Mouse (Mus musculus): ENCODE results near the gene Dgat2. TPM values are rescaled to one million over a fixed set of nuclear protein-coding genes. Genes with fewer than 3 reads are reported as not detected.

Gene Dgat2
- polyA plus RNA-seq, 1 experiment, result 2.1 TPM

GRCm38 (mm10) chr7:99188630-99189029 is 6.1 kb upstream of the Dgat2 start:
- Histone ChIP-seq H3K4me1 (ENCODE audit: control insufficient read depth, insufficient read depth, low read length) (no peaks in the 10 kb centered on the region), H3K4me3 (ENCODE audit: low read depth, low read length) (no peak overlapping the region), H3K9ac (ENCODE audit: low read depth, poor library complexity, severe bottlenecking) (no peak overlapping the region), H3K27ac (ENCODE audit: insufficient read depth, low read length) (no peak overlapping the region), H3K27me3 (ENCODE audit: control insufficient read depth, insufficient read depth, low read length, poor library complexity, severe bottlenecking) (no peaks in the 10 kb centered on the region; the same call in 1 of the 2 replicates), H3K9me3 (replicated peaks; ENCODE audit: control insufficient read depth, insufficient read depth, low read length, poor library complexity, severe bottlenecking) (no peaks in the 10 kb centered on the region; the same call in 1 of the 2 replicates), H3K36me3 (ENCODE audit: control insufficient read depth, insufficient read depth, low read length, poor library complexity, severe bottlenecking) (no peaks in the 10 kb centered on the region)
- TF ChIP-seq CTCF (IDR thresholded peaks at IDR 0.05; ENCODE audit: low read depth, low read length) (no peak), POLR2A (IDR thresholded peaks at IDR 0.05; ENCODE audit: insufficient read depth, low read length) (no peak)

DNA sequence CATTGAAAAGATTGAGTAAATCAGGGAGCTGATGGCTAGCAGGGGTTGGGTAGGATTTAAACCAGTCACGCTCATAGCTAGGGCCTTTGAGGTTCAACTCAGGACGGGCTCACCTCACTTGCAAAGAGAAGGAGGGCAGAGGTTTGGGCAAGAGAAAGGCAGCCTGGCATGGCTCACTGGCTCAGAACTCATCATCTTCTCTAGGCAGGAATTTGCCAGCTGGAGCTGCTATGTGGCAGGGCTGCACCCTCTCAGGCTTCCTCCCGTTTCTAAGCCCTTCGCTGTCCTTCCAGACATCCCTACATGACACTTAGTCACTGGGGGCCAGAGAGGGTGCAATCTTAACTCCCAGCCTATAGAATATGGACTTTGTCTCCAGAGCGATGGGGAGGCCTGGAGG is 4.9 kb upstream of the Dgat2 start:
- TF ChIP-seq POLR2A (IDR thresholded peaks at IDR 0.05; ENCODE audit: insufficient read depth, low read length) (no peak), EP300 (IDR thresholded peaks at IDR 0.05; ENCODE audit: insufficient read depth, low read depth, low read length) (no peak), CTCF (IDR thresholded peaks at IDR 0.05; ENCODE audit: low read depth, low read length) (no peak)
- H3K9me3 ChIP-seq (replicated peaks; ENCODE audit: control insufficient read depth, insufficient read depth, low read length, poor library complexity, severe bottlenecking), result no peaks in the 10 kb centered on the region; the same call in 1 of the 2 replicates
- no peak overlapping the region for H3K9ac ChIP-seq (ENCODE audit: low read depth, poor library complexity, severe bottlenecking)
- H3K27ac ChIP-seq (ENCODE audit: insufficient read depth, low read length), result no peak overlapping the region
- H3K36me3 ChIP-seq (ENCODE audit: control insufficient read depth, insufficient read depth, low read length, poor library complexity, severe bottlenecking), result no peaks in the 10 kb centered on the region
- no peak overlapping the region for H3K4me3 ChIP-seq (ENCODE audit: low read depth, low read length)
- no peaks in the 10 kb centered on the region; the same call in 1 of the 2 replicates for H3K27me3 ChIP-seq (ENCODE audit: control insufficient read depth, insufficient read depth, low read length, poor library complexity, severe bottlenecking)
- no peaks in the 10 kb centered on the region for H3K4me1 ChIP-seq (ENCODE audit: control insufficient read depth, insufficient read depth, low read length)

GRCm38 (mm10) chr7:99185405-99185804 is 2.9 kb upstream of the Dgat2 start:
- H3K4me3 ChIP-seq (ENCODE audit: low read depth, low read length), result no peak overlapping the region
- H3K27me3 ChIP-seq (ENCODE audit: control insufficient read depth, insufficient read depth, low read length, poor library complexity, severe bottlenecking), result no peaks in the 10 kb centered on the region; the same call in 1 of the 2 replicates
- H3K4me1 ChIP-seq (ENCODE audit: control insufficient read depth, insufficient read depth, low read length), result no peaks in the 10 kb centered on the region
- no peak overlapping the region for H3K27ac ChIP-seq (ENCODE audit: insufficient read depth, low read length)
- no peaks in the 10 kb centered on the region; the same call in 1 of the 2 replicates for H3K9me3 ChIP-seq (replicated peaks; ENCODE audit: control insufficient read depth, insufficient read depth, low read length, poor library complexity, severe bottlenecking)
- no peaks in the 10 kb centered on the region for H3K36me3 ChIP-seq (ENCODE audit: control insufficient read depth, insufficient read depth, low read length, poor library complexity, severe bottlenecking)
- TF ChIP-seq POLR2A (IDR thresholded peaks at IDR 0.05; ENCODE audit: insufficient read depth, low read length) (no peak), CTCF (IDR thresholded peaks at IDR 0.05; ENCODE audit: low read depth, low read length) (no peak), EP300 (IDR thresholded peaks at IDR 0.05; ENCODE audit: insufficient read depth, low read depth, low read length) (no peak)
- H3K9ac ChIP-seq (ENCODE audit: low read depth, poor library complexity, severe bottlenecking), result no peak overlapping the region

DNA sequence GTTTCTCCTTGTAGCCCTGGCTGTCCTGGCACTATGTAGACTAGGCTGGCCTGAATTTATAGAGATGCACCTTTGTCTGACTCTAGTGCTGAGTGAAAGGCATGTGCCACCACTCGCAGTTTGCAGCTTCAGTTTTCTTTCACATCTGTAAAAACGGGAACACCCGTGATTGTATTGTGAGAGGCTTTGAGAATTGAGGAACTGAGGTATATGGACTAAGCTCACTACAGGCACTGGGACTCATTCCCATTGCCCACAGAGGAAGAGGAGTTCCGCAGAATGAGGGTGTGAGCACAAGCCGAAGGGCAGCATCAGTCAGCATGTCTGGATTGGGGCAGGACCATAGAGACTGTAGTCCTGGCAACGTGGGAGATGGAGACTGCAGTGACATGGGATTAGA is 1.2 kb upstream of the Dgat2 start:
- Histone ChIP-seq H3K9ac (ENCODE audit: low read depth, poor library complexity, severe bottlenecking) (no peak overlapping the region), H3K27ac (ENCODE audit: insufficient read depth, low read length) (no peak overlapping the region), H3K4me1 (ENCODE audit: control insufficient read depth, insufficient read depth, low read length) (no peaks in the 10 kb centered on the region), H3K36me3 (ENCODE audit: control insufficient read depth, insufficient read depth, low read length, poor library complexity, severe bottlenecking) (no peaks in the 10 kb centered on the region), H3K27me3 (ENCODE audit: control insufficient read depth, insufficient read depth, low read length, poor library complexity, severe bottlenecking) (no peaks in the 10 kb centered on the region), H3K4me3 (ENCODE audit: low read depth, low read length) (no peak overlapping the region), H3K9me3 (replicated peaks; ENCODE audit: control insufficient read depth, insufficient read depth, low read length, poor library complexity, severe bottlenecking) (no peaks in the 10 kb centered on the region)
- TF ChIP-seq POLR2A (IDR thresholded peaks at IDR 0.05; ENCODE audit: insufficient read depth, low read length), result no peak

DNA sequence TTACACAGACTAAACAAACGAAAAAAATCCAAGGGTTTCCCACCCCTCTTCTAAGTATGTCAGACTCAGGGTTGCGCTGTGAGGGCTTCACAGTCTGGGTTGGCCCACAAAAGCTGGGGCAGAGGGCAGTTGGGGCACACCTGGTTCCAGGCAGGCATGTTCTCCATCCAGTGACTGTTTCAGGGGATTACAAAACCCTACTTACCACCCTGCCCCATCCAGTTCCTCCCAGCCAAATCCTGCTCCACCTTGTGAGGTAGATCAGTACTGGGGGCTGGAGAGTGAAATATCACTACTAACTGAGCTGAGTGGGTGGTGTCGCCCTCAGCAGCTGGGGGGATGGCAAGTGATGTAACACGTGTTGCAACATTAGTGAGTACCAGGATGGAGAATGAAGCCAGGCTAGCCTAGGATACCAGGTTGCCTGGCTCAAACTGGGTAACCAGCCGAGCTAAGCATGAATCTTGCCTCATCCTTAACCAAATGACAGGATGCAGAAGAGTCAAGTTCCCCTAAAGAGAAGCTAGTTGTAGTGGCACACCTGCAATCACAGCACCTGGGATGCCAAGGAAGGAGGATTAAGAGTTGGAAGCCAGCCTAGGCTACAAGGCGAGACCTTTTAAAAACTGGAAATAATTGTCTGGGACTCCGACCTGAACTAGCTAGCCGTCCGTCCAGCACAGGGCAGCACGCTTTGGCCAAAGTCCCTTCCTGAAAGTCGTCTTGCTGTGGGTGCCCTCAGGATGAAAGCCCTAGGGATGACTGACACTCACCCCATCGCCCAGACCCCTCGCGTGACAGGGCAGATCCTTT is 694 bp downstream of the Dgat2 start:
- no peak overlapping the region for H3K27ac ChIP-seq (ENCODE audit: insufficient read depth, low read length)

DNA sequence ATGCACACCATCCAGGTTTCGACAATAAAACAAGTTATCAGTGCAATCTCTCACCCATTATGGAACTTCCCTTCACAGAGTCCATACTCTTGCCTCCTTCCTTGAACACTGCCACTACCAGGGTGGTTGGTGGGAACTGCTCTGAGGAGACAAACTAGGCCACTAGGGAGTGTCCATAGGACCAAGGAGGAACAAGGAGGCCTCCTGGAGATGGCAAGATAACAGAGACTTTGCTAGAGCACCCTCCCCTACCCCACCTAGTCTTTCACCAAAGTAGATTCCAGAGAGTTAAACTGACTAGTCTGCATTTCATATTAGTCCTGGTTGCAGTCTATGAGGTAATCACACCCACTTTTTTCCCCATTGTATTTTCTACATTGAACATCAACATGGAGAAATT is 2.4 kb downstream of the Dgat2 start:
- Histone ChIP-seq H3K36me3 (ENCODE audit: control insufficient read depth, insufficient read depth, low read length, poor library complexity, severe bottlenecking) (no peaks in the 10 kb centered on the region), H3K9ac (ENCODE audit: low read depth, poor library complexity, severe bottlenecking) (no peak overlapping the region), H3K27ac (ENCODE audit: insufficient read depth, low read length) (no peak overlapping the region), H3K4me3 (ENCODE audit: low read depth, low read length) (no peak overlapping the region), H3K9me3 (replicated peaks; ENCODE audit: control insufficient read depth, insufficient read depth, low read length, poor library complexity, severe bottlenecking) (no peaks in the 10 kb centered on the region), H3K4me1 (ENCODE audit: control insufficient read depth, insufficient read depth, low read length) (no peaks in the 10 kb centered on the region), H3K27me3 (ENCODE audit: control insufficient read depth, insufficient read depth, low read length, poor library complexity, severe bottlenecking) (no peaks in the 10 kb centered on the region)
- TF ChIP-seq CTCF (IDR thresholded peaks at IDR 0.05; ENCODE audit: low read depth, low read length) (no peak), POLR2A (IDR thresholded peaks at IDR 0.05; ENCODE audit: insufficient read depth, low read length) (no peak), EP300 (IDR thresholded peaks at IDR 0.05; ENCODE audit: insufficient read depth, low read depth, low read length) (no peak)

More for the DNA sequence above, 694 bp downstream of the Dgat2 start:
- Histone ChIP-seq H3K4me1 (ENCODE audit: control insufficient read depth, insufficient read depth, low read length) (no peaks in the 10 kb centered on the region), H3K9me3 (replicated peaks; ENCODE audit: control insufficient read depth, insufficient read depth, low read length, poor library complexity, severe bottlenecking) (no peaks in the 10 kb centered on the region), H3K36me3 (ENCODE audit: control insufficient read depth, insufficient read depth, low read length, poor library complexity, severe bottlenecking) (no peaks in the 10 kb centered on the region), H3K4me3 (ENCODE audit: low read depth, low read length) (peak overlapping the region; percentile 53), H3K27me3 (ENCODE audit: control insufficient read depth, insufficient read depth, low read length, poor library complexity, severe bottlenecking) (no peaks in the 10 kb centered on the region), H3K9ac (ENCODE audit: low read depth, poor library complexity, severe bottlenecking) (peak overlapping the region; percentile 43)
- TF ChIP-seq POLR2A (IDR thresholded peaks at IDR 0.05; ENCODE audit: insufficient read depth, low read length), result no peak
- TF ChIP-seq EP300 (IDR thresholded peaks at IDR 0.05; ENCODE audit: insufficient read depth, low read depth, low read length), result no peak
- TF ChIP-seq CTCF (IDR thresholded peaks at IDR 0.05; ENCODE audit: low read depth, low read length), result no peak

All from ES-Bruce4 (cell line).